Mouse (Mus musculus): ENCODE measurements around the gene Naa35. TPM values are rescaled to one million over a fixed set of nuclear protein-coding genes. Genes with fewer than 3 reads are reported as not detected.

Gene Naa35
- polyA plus RNA-seq, 1 experiment from 2014 or later = 124 TPM

GRCm38 (mm10) chr13:59642818-59643217 is 57.8 kb downstream of the Naa35 start:
- Histone ChIP-seq H3K9ac (no peak overlapping the region), H3K36me3 (replicated peaks; ENCODE audit: control insufficient read depth, insufficient read depth) (peaks cover 36% of the 10 kb centered on the region), H3K27ac (no peak overlapping the region), H3K27me3 (ENCODE audit: control insufficient read depth, insufficient read depth, low read length) (no peaks in the 10 kb centered on the region), H3K9me3 (ENCODE audit: control insufficient read depth, low read length) (no peaks in the 10 kb centered on the region), H3K4me2 (replicated peaks) (no peak overlapping the region), H3K4me3 (replicated peaks; ENCODE audit: low read length) (no peak overlapping the region), H3K4me1 (replicated peaks; ENCODE audit: control insufficient read depth, insufficient read depth, low read length) (no peaks in the 10 kb centered on the region)
- no peak for ATAC-seq (ENCODE audit: low FRiP score)
- WGBS = 98% methylated on average over 2 of the region's 2 CpGs
- no peak for DNase-seq (ENCODE audit: low spot score)

- H3K4me3 ChIP-seq (replicated peaks; ENCODE audit: low read length) = no peak overlapping the region
- H3K4me2 ChIP-seq (replicated peaks) = no peak overlapping the region
- H3K9me3 ChIP-seq (ENCODE audit: control insufficient read depth, low read length) = no peaks in the 10 kb centered on the region
- no peak overlapping the region for H3K27ac ChIP-seq
- 84% methylated on average over 3 of the region's 3 CpGs for WGBS
- no peaks in the 10 kb centered on the region for H3K4me1 ChIP-seq (replicated peaks; ENCODE audit: control insufficient read depth, insufficient read depth, low read length)
- DNase-seq (ENCODE audit: low spot score) (no peak), ATAC-seq (ENCODE audit: low FRiP score) (no peak)
- H3K36me3 ChIP-seq (replicated peaks; ENCODE audit: control insufficient read depth, insufficient read depth) = peaks cover 29% of the 10 kb centered on the region
- no peaks in the 10 kb centered on the region for H3K27me3 ChIP-seq (ENCODE audit: control insufficient read depth, insufficient read depth, low read length)
- H3K9ac ChIP-seq = no peak overlapping the region
Measured at GRCm38 (mm10) chr13:59645491-59645890, 60.4 kb downstream of the Naa35 start.

GRCm38 (mm10) chr13:59646674-59647244 is 61.7 kb downstream of the Naa35 start:
- H3K27me3 ChIP-seq (ENCODE audit: control insufficient read depth, insufficient read depth, low read length) = no peaks in the 10 kb centered on the region
- H3K27ac ChIP-seq = no peak overlapping the region
- 55% methylated on average over 11 of the region's 11 CpGs for WGBS
- peaks cover 21% of the 10 kb centered on the region for H3K36me3 ChIP-seq (replicated peaks; ENCODE audit: control insufficient read depth, insufficient read depth)
- H3K9ac ChIP-seq = no peak overlapping the region
- H3K4me2 ChIP-seq (replicated peaks) = no peak overlapping the region
- no peaks in the 10 kb centered on the region for H3K4me1 ChIP-seq (replicated peaks; ENCODE audit: control insufficient read depth, insufficient read depth, low read length)
- ATAC-seq (ENCODE audit: low FRiP score) = no peak
- DNase-seq (ENCODE audit: low spot score) = no peak
- H3K4me3 ChIP-seq (replicated peaks; ENCODE audit: low read length) = no peak overlapping the region
- H3K9me3 ChIP-seq (ENCODE audit: control insufficient read depth, low read length) = no peaks in the 10 kb centered on the region

GRCm38 (mm10) chr13:59647484-59647883 is 62.4 kb downstream of the Naa35 start:
- H3K4me3 ChIP-seq (replicated peaks; ENCODE audit: low read length) = no peak overlapping the region
- 0 out of 2 replicates have a peak, but pooled peaks cover 2% of the 10 kb centered on the region for H3K4me1 ChIP-seq (replicated peaks; ENCODE audit: control insufficient read depth, insufficient read depth, low read length)
- peaks cover 15% of the 10 kb centered on the region for H3K36me3 ChIP-seq (replicated peaks; ENCODE audit: control insufficient read depth, insufficient read depth)
- H3K27me3 ChIP-seq (ENCODE audit: control insufficient read depth, insufficient read depth, low read length) = no peaks in the 10 kb centered on the region
- no peak for ATAC-seq (ENCODE audit: low FRiP score)
- no peaks in the 10 kb centered on the region for H3K9me3 ChIP-seq (ENCODE audit: control insufficient read depth, low read length)
- H3K27ac ChIP-seq = no peak overlapping the region
- no peak overlapping the region for H3K9ac ChIP-seq
- no peak overlapping the region for H3K4me2 ChIP-seq (replicated peaks)
- DNase-seq (ENCODE audit: low spot score) = no peak
- WGBS = 88% methylated on average over 6 of the region's 6 CpGs

DNA sequence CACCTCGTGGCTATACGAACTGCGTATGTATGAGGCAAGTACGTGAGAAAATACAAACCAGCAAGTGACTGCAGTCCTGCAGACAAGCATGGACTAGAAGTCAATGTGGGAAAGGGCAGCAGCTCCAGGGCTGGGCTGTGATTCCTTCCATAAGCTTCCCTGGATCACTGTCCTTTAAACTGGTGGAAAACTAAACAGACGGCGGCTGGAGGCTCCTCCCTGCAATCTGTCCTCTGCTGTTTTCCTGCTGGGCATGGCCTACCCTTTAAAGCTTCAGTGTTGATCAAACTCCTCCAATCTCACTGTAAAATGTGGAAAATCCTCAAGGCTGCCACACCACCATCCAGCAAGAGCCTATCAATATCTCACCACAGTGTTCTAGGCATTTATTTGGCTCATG is 63.5 kb downstream of the Naa35 start:
- H3K4me1 ChIP-seq (replicated peaks; ENCODE audit: control insufficient read depth, insufficient read depth, low read length) = peaks cover 13% of the 10 kb centered on the region
- H3K36me3 ChIP-seq (replicated peaks; ENCODE audit: control insufficient read depth, insufficient read depth) = peaks cover 14% of the 10 kb centered on the region; the same call in 1 of the 2 replicates
- no peaks in the 10 kb centered on the region for H3K27me3 ChIP-seq (ENCODE audit: control insufficient read depth, insufficient read depth, low read length)
- H3K9me3 ChIP-seq (ENCODE audit: control insufficient read depth, low read length) = no peaks in the 10 kb centered on the region
- WGBS = 88% methylated on average over 6 of the region's 6 CpGs
- no peak overlapping the region for H3K4me3 ChIP-seq (replicated peaks; ENCODE audit: low read length)
- H3K9ac ChIP-seq = no peak overlapping the region
- no peak for DNase-seq (ENCODE audit: low spot score)
- H3K27ac ChIP-seq = no peak overlapping the region
- no peak overlapping the region for H3K4me2 ChIP-seq (replicated peaks)
- ATAC-seq (ENCODE audit: low FRiP score) = no peak

GRCm38 (mm10) chr13:59649781-59650180 is 64.7 kb downstream of the Naa35 start:
- Histone ChIP-seq H3K27ac (no peak overlapping the region), H3K36me3 (replicated peaks; ENCODE audit: control insufficient read depth, insufficient read depth) (peaks cover 14% of the 10 kb centered on the region; the same call in 1 of the 2 replicates), H3K27me3 (ENCODE audit: control insufficient read depth, insufficient read depth, low read length) (no peaks in the 10 kb centered on the region), H3K4me3 (replicated peaks; ENCODE audit: low read length) (no peak overlapping the region), H3K4me1 (replicated peaks; ENCODE audit: control insufficient read depth, insufficient read depth, low read length) (peaks cover 14% of the 10 kb centered on the region), H3K4me2 (replicated peaks) (no peak overlapping the region), H3K9ac (no peak overlapping the region), H3K9me3 (ENCODE audit: control insufficient read depth, low read length) (no peaks in the 10 kb centered on the region)
- no peak for ATAC-seq (ENCODE audit: low FRiP score)
- DNase-seq (ENCODE audit: low spot score) = no peak
- 77% methylated on average over 5 of the region's 5 CpGs for WGBS

GRCm38 (mm10) chr13:59652651-59653050 is 67.6 kb downstream of the Naa35 start:
- Histone ChIP-seq H3K27me3 (ENCODE audit: control insufficient read depth, insufficient read depth, low read length) (no peaks in the 10 kb centered on the region), H3K9ac (no peak overlapping the region), H3K4me1 (replicated peaks; ENCODE audit: control insufficient read depth, insufficient read depth, low read length) (peaks cover 14% of the 10 kb centered on the region), H3K9me3 (ENCODE audit: control insufficient read depth, low read length) (no peaks in the 10 kb centered on the region), H3K36me3 (replicated peaks; ENCODE audit: control insufficient read depth, insufficient read depth) (peaks cover 14% of the 10 kb centered on the region; the same call in 1 of the 2 replicates), H3K4me3 (replicated peaks; ENCODE audit: low read length) (no peak overlapping the region), H3K27ac (peak overlapping the region; percentile 49; the same call in 1 of the 2 replicates), H3K4me2 (replicated peaks) (no peak overlapping the region)
- 20% methylated on average over 5 of the region's 5 CpGs for WGBS
- peak; percentile 42 for DNase-seq (ENCODE audit: low spot score)
- ATAC-seq (ENCODE audit: low FRiP score) = no peak; the same call in 1 of the 2 replicates

DNA sequence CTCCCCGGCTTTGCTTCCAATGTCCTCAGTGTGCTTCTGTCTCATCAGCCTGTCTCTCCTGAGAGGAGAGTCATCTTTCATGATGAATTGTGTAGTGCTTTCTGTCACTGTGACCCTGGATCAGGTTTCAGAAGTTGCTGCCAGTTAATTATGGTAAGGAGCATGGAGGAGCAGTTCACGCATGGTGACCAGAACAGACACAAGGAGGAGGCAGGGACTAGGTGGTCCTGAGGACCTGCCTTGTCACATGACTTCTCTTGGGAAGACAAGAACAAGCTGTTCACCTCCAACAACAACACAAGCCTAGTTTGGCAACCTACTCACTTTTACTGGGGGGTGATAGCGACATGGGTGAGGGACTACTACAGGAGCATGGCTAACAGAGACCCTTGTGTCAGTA is 68.1 kb downstream of the Naa35 start:
- Histone ChIP-seq H3K9me3 (ENCODE audit: control insufficient read depth, low read length) (no peaks in the 10 kb centered on the region), H3K27ac (0 out of 2 replicates have a peak overlapping the region, but pooled peaks have one; percentile 49), H3K27me3 (ENCODE audit: control insufficient read depth, insufficient read depth, low read length) (no peaks in the 10 kb centered on the region), H3K4me3 (replicated peaks; ENCODE audit: low read length) (no peak overlapping the region), H3K9ac (no peak overlapping the region), H3K4me1 (replicated peaks; ENCODE audit: control insufficient read depth, insufficient read depth, low read length) (peaks cover 14% of the 10 kb centered on the region), H3K4me2 (replicated peaks) (no peak overlapping the region), H3K36me3 (replicated peaks; ENCODE audit: control insufficient read depth, insufficient read depth) (peaks cover 14% of the 10 kb centered on the region; the same call in 1 of the 2 replicates)
- DNase-seq (ENCODE audit: low spot score) (no peak), ATAC-seq (ENCODE audit: low FRiP score) (no peak)
- 44% methylated on average over 3 of the region's 3 CpGs for WGBS

GRCm38 (mm10) chr13:59654465-59654864 is 69.4 kb downstream of the Naa35 start:
- peaks cover 14% of the 10 kb centered on the region for H3K4me1 ChIP-seq (replicated peaks; ENCODE audit: control insufficient read depth, insufficient read depth, low read length)
- no peak overlapping the region for H3K9ac ChIP-seq
- 0 out of 2 replicates have a peak, but pooled peaks cover 5% of the 10 kb centered on the region for H3K36me3 ChIP-seq (replicated peaks; ENCODE audit: control insufficient read depth, insufficient read depth)
- H3K4me2 ChIP-seq (replicated peaks) = no peak overlapping the region
- DNase-seq (ENCODE audit: low spot score) (no peak), ATAC-seq (ENCODE audit: low FRiP score) (no peak)
- no peak overlapping the region for H3K4me3 ChIP-seq (replicated peaks; ENCODE audit: low read length)
- WGBS = 90% methylated on average over 5 of the region's 5 CpGs
- H3K27ac ChIP-seq = no peak overlapping the region
- no peaks in the 10 kb centered on the region for H3K27me3 ChIP-seq (ENCODE audit: control insufficient read depth, insufficient read depth, low read length)
- no peaks in the 10 kb centered on the region for H3K9me3 ChIP-seq (ENCODE audit: control insufficient read depth, low read length)

Measured in hindbrain, embryonic 14.5 days (tissue).